Mouse (Mus musculus): ENCODE results near the gene Rhbdl1.

GRCm38 (mm10) chr17:25808028-25808427 is 29.1 kb downstream of the Rhbdl1 start:
- TF ChIP-seq CTCF (IDR thresholded peaks at IDR 0.05; ENCODE audit: borderline replicate concordance, insufficient read depth, low read length): no peak
- no peak for TF ChIP-seq POLR2A (IDR thresholded peaks at IDR 0.05; ENCODE audit: low read depth, low read length)
